Mouse (Mus musculus) thymus, adult 2 months (tissue): ENCODE measurements around the gene Abcc6. TPM values are rescaled to one million over a fixed set of nuclear protein-coding genes. Genes with fewer than 3 reads are reported as not detected.

Experiments used
- DNase-seq: peaks from one replicate; pipeline ENCODE4 v3.0.0; 2021
- H3K27ac ChIP-seq: fragments of 200-500 bp; 2 replicates; pipeline ENCODE4 v1.5.1; 2012; ENCODE audit warnings: low read length, control low read depth; ENCODE audit not compliant: control insufficient read depth, insufficient read depth
- H3K27me3 ChIP-seq: fragments of 200-500 bp; 2 replicates; pipeline ENCODE4 v1.6.1; 2012; ENCODE audit warnings: mild to moderate bottlenecking, low read length, moderate library complexity, mixed read lengths; ENCODE audit not compliant: control insufficient read depth, insufficient read depth
- H3K36me3 ChIP-seq: fragments of 200-500 bp; 2 replicates; pipeline ENCODE4 v1.6.1; 2012; ENCODE audit warnings: mild to moderate bottlenecking, low read length, moderate library complexity; ENCODE audit not compliant: control insufficient read depth, insufficient read depth
- H3K4me1 ChIP-seq: fragments of 200-500 bp; replicated peaks from 2 replicates; pipeline ENCODE4 v1.6.1; 2012; ENCODE audit warnings: low read length; ENCODE audit not compliant: control insufficient read depth, insufficient read depth
- H3K4me3 ChIP-seq: fragments of 200-500 bp; 2 replicates; pipeline ENCODE4 v1.5.1; 2012; ENCODE audit warnings: mild to moderate bottlenecking, low read length, control low read depth, moderate library complexity; ENCODE audit not compliant: control insufficient read depth, insufficient read depth
- CTCF ChIP-seq: fragments of 200-500 bp; IDR thresholded peaks from 2 replicates; pipeline ENCODE4 v1.5.1; 2012; ENCODE audit warnings: mild to moderate bottlenecking, control low read depth, low read length, moderate library complexity, borderline replicate concordance; ENCODE audit not compliant: control insufficient read depth, poor library complexity, insufficient read depth; ENCODE audit errors: extremely low read depth
- POLR2A ChIP-seq: fragments of 200-500 bp; IDR thresholded peaks from 2 replicates; pipeline ENCODE4 v1.6.1; 2012; ENCODE audit warnings: mild to moderate bottlenecking, low read length, control low read depth, moderate library complexity; ENCODE audit not compliant: control insufficient read depth, poor library complexity, insufficient read depth; ENCODE audit errors: extremely low read depth
- WGBS: fragments of 180-500 bp; shearing (Covaris S2); methylation state at CpG from one replicate; pipeline ENCODE4 v1.1.7; 2018; 5-methylcytosine and 5-hydroxymethylcytosine counted together
- polyA plus RNA-seq: library from polyadenylated mRNA; depleted of rRNA; stranded (reverse); fragments of >200 nt; gene quantifications from 2 replicates; pipeline ENCODE4 v1.2.3, GENCODE M21; 2012

Abcc6 gene
- polyA plus RNA-seq, 1 experiment, result 0.49 TPM

DNA sequence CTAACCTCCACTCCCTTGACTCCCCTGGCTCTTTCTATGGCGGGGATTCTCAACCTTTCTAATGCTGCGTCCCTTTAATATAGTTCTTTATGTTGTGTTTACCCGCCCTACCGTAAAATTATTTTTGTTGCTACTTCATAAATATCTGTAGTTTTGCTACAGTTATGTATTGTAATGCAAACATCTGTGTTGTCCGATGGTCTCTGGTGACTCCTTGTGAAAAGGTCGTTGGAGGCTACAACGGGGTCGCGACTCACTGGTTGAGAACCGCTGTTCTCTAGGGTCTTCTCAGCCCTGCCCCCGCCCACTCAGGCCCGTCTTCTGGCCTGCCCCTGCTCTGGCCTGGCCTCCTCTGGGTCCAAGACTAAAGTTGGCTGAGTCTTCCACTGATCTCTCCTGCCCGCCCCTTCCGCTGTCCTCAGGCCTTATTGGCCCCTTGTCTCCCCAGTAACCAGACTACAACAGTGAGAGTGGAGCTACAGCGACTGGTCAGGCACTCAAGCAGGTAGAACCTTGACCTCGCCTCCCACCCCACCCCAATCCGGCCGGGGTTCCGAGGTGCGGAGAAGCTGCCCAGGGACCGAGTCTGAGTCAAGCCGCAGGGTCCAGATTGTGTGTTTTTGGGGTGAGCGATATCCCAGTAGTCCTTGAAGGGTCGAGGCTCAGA is 106.2 kb downstream of the Abcc6 start, which contains the start of gene Ccdc114:
Gene Ccdc114 (plus strand): TSS at position 311 of the 667 bp plus-strand sequence.
- 10% methylated on average over 24 of the region's 24 CpGs for WGBS

DNA sequence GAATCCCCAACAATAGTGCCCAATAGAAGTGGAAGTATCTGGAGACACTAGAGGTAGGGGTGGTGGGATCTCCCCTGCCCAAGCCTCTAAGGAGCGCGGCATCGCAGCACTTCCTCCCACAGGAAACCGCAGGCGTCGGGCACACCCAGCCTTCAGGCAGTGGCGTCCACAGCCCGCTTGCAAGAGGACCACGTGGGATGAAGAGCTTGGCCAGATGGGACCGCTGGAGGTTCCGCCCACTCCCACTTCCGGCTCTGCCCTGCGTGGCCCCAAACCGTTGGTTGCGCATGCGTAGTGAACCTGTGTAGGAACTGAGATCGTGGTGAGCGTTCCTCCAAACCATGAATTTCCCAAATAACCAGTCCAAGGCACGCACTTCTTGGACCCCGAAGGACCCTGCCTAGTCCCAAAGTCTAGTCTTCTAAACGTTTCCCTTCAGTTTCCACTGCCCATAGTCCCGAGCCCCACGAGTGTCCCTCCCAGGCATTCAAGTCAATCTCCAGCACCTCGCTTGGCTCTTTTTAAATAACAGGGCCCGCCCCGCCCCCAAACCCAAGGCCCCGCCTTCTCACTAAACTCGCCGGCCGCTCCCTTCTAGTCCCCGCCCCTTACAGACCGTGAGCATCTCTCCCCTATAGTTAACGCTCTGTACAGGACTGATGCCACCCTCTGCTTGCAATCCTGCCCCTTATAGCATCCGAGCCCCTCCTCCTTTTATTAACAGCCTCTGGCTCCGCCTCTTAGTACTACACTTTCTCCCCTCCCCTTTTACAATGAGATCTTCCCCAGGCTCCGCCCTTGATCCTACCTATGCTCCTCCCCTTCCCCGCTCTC is 107.0 kb downstream of the Abcc6 start:
- H3K27me3 ChIP-seq, result no peaks in the 10 kb centered on the region
- peak overlapping the region; percentile 92 for H3K27ac ChIP-seq
- peak; percentile 93 for DNase-seq
- under 1% methylated on average over 37 of the region's 37 CpGs for WGBS
- peaks cover 46% of the 10 kb centered on the region for H3K4me1 ChIP-seq
- TF ChIP-seq CTCF (no peak), POLR2A (peak; percentile 55; the same call in 1 of the 2 replicates)
- no peaks in the 10 kb centered on the region for H3K36me3 ChIP-seq
- H3K4me3 ChIP-seq, result peak overlapping the region; percentile 51

More for the DNA sequence above, 106.2 kb downstream of the Abcc6 start, which contains the start of gene Ccdc114:
- Histone ChIP-seq H3K4me3 (peak within 1 kb of the TSS; percentile 51), H3K4me1 (peaks cover 44% of the 10 kb centered on the region), H3K27ac (peak within 1 kb of the TSS; percentile 92), H3K36me3 (no peaks in the 10 kb centered on the region), H3K27me3 (no peaks in the 10 kb centered on the region)
- TF ChIP-seq CTCF (no peak), POLR2A (no peak)
- peak; percentile 42 for DNase-seq

DNA sequence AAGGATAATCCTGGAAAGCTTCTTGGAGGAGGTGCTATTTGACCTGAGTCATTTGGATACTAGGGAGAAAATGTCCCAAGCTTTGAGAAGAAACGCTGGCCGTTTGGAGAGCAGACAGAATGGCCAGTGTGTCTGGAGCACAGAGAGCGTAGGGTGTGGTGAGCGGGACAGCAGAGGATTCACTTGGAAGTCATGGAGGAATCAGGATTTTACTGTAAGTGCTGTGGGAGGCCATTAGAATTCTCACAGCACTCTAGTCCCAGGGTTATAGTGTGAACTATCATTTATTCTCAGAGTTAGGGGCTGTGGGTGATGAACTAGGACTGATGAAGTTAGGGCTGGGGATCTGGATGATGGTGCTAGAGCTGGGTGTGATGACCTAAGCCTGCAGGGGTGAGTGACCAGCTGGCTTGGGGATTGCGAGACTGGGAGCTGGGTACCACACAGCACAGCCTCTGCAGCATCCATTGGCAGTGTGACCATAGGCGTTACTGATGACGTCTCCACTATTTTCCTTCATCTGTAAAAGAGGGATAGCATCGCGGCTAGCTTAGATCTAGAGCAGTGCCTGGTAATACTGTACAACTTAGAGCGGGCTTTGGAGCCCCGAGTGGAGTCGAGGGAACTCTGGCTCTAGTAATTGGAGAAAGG is 108.0 kb downstream of the Abcc6 start:
- Histone ChIP-seq H3K36me3 (no peaks in the 10 kb centered on the region), H3K4me1 (peaks cover 57% of the 10 kb centered on the region), H3K4me3 (no peak overlapping the region), H3K27ac (peak overlapping the region; percentile 80), H3K27me3 (no peaks in the 10 kb centered on the region)
- 54% methylated on average over 12 of the region's 12 CpGs for WGBS
- DNase-seq, result no peak
- TF ChIP-seq POLR2A, result no peak

DNA sequence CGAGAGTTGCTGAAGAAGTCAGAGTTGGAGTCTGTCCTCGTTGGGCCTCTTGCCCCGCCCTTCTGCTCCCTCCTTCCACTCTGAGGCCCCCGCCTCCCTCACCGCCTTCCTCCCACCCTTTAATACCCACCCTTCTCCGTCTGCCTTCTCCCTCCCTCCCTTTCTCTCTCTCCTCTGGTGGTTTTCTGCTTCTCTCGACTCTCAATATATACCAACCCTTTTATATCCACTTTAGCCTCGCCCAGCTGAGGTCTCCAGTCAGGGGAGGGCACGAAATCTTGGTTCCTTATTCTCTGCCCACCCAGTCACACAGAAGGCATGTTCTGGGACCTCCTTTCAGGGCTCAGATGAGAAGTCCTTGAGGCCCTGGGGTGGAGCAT is 108.9 kb downstream of the Abcc6 start, which contains the start of gene Emp3:
Gene Emp3 (minus strand): TSS at position 163 of the 380 bp plus-strand sequence.
- H3K4me1 ChIP-seq, result peaks cover 61% of the 10 kb centered on the region
- peak within 1 kb of the TSS; percentile 64 for H3K4me3 ChIP-seq
- H3K27me3 ChIP-seq, result no peaks in the 10 kb centered on the region
- H3K27ac ChIP-seq, result peak within 1 kb of the TSS; percentile 84
- no peaks in the 10 kb centered on the region for H3K36me3 ChIP-seq
- 4% methylated on average over 9 of the region's 9 CpGs for WGBS
- no peak for TF ChIP-seq CTCF
- TF ChIP-seq POLR2A, result 0 out of 2 replicates have a peak, but pooled peaks have one; percentile 13
- peak; percentile 74 for DNase-seq

DNA sequence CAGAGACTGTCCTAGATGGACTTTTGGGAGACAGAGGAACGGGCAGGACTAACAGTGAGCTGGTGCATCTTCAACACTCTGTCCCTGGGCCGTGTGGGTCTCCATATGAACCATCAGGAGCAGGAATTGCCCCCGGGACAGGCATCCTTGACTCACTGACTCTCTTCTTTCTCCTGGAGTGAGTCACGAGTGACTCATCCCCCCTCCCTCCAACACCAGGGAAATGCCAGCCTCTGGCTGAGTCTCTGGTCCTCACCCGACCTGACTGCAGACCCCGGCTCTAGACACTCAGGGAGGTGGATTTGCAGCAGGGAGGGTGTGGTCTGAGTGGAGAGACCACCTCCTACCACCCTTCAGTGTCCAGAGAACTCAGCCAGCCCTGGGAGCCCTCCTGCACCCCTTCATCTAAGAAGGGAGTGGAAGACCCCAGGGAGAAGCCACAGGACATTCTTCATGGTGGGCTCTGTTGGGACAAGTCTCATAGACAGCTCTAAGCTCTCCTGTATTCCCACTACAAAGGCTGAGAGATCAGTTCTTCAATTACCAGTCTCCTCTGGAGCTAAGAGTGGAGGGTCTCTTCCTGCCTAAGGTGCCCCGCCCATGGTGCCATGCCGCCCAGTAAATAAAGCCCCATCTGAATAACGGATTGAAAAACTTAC is 109.4 kb downstream of the Abcc6 start:
- Histone ChIP-seq H3K4me3 (peak overlapping the region; percentile 64), H3K36me3 (no peaks in the 10 kb centered on the region), H3K27ac (peak overlapping the region; percentile 84), H3K27me3 (no peaks in the 10 kb centered on the region), H3K4me1 (peaks cover 66% of the 10 kb centered on the region)
- 2% methylated on average over 9 of the region's 9 CpGs for WGBS
- DNase-seq, result peak; percentile 36
- no peak for TF ChIP-seq CTCF
- TF ChIP-seq POLR2A, result no peak

DNA sequence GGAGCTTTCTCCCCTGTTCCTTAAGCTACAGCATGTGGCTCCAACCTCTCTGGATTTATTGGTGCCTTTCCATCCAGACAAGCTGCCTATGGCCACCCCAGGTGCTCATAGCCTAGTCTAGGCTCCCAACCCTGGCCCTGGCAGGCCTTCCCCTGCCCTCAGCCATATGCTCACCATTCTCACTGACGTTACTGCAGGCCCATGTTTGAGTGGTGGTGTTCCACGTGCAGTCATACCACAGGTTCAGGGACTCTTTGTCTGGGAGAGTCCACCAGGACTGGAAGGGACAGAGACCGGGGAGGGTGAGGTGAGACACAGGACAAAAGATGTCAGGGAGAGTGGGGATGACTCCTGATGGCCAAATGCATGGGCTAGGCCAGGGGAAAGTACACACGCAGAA is 110.3 kb downstream of the Abcc6 start:
- no peak for DNase-seq
- no peaks in the 10 kb centered on the region for H3K27me3 ChIP-seq
- peaks cover 73% of the 10 kb centered on the region for H3K4me1 ChIP-seq
- H3K36me3 ChIP-seq, result no peaks in the 10 kb centered on the region
- 27% methylated on average over 4 of the region's 4 CpGs for WGBS
- TF ChIP-seq POLR2A (no peak), CTCF (no peak)
- peak overlapping the region; percentile 84 for H3K27ac ChIP-seq
- H3K4me3 ChIP-seq, result peak overlapping the region; percentile 64
